Mouse (Mus musculus): ENCODE data around the gene Myo1d. TPM values are rescaled to one million over a fixed set of nuclear protein-coding genes. Genes with fewer than 3 reads are reported as not detected.

The Myo1d gene
- polyA plus RNA-seq, 1 experiment: 10.8 TPM

- H3K79me3 ChIP-seq (ENCODE audit: low read depth): no peaks in the 10 kb centered on the region
- no peaks in the 10 kb centered on the region for H3K79me2 ChIP-seq (ENCODE audit: control insufficient read depth, insufficient read depth)
- H3K36me3 ChIP-seq (ENCODE audit: control insufficient read depth, insufficient read depth): no peaks in the 10 kb centered on the region
- no peaks in the 10 kb centered on the region for H3K27me3 ChIP-seq (ENCODE audit: control insufficient read depth, insufficient read depth, insufficient read length)
- H3ac ChIP-seq (ENCODE audit: control insufficient read depth, insufficient read length, low read depth): no peak overlapping the region
- no peak overlapping the region for H3K4me3 ChIP-seq (ENCODE audit: insufficient read depth, poor library complexity, severe bottlenecking)
- TF ChIP-seq MAX (IDR thresholded peaks at IDR 0.05) (peak; percentile 45), MYOG (IDR thresholded peaks at IDR 0.05; ENCODE audit: control insufficient read depth, extremely low read depth, insufficient read length) (no peak), CTCF (IDR thresholded peaks at IDR 0.05; ENCODE audit: control insufficient read depth, insufficient read depth, insufficient read length) (no peak), FOSL1 (IDR thresholded peaks at IDR 0.05; ENCODE audit: insufficient read depth, low read length, poor library complexity, severe bottlenecking) (no peak), CEBPB (IDR thresholded peaks at IDR 0.05; ENCODE audit: low read depth) (peak; percentile 26), USF1 (IDR thresholded peaks at IDR 0.05; ENCODE audit: low read depth) (no peak), MYOD1 (IDR thresholded peaks at IDR 0.05; ENCODE audit: control insufficient read depth, insufficient read length, low read depth) (peak; percentile 3)
Observed at GRCm38 (mm10) chr11:80496640-80497039, 283.2 kb downstream of the Myo1d start.

DNA sequence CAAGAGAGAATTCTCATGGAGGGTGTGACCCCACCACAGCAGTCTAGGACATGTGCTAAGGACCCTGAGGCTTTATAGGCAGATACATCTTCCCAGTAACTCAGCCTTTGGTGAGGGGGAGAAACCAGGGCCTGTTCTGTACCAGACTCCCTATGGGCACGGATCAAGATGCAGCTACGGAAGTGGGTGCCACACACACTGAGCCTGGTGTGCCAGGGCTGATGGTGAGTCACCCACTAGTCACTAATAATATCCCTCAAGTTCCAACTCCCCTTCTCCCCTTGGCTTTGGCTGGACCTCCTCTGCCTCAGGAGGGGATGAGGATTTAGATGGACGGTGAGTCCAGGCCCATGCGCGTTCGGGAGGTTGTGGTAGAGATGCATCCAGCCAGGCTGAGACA is 283.9 kb downstream of the Myo1d start:
- H3K36me3 ChIP-seq (ENCODE audit: control insufficient read depth, insufficient read depth): no peaks in the 10 kb centered on the region
- H3K79me2 ChIP-seq (ENCODE audit: control insufficient read depth, insufficient read depth): no peaks in the 10 kb centered on the region
- H3K4me3 ChIP-seq (ENCODE audit: insufficient read depth, poor library complexity, severe bottlenecking): no peak overlapping the region
- peak; percentile 94 for TF ChIP-seq FOSL1 (IDR thresholded peaks at IDR 0.05; ENCODE audit: insufficient read depth, low read length, poor library complexity, severe bottlenecking)
- peak; percentile 45 for TF ChIP-seq MYOD1 (IDR thresholded peaks at IDR 0.05; ENCODE audit: control insufficient read depth, insufficient read length, low read depth)
- TF ChIP-seq USF1 (IDR thresholded peaks at IDR 0.05; ENCODE audit: low read depth): no peak
- no peak for TF ChIP-seq MYOG (IDR thresholded peaks at IDR 0.05; ENCODE audit: control insufficient read depth, extremely low read depth, insufficient read length)
- no peak for TF ChIP-seq CTCF (IDR thresholded peaks at IDR 0.05; ENCODE audit: control insufficient read depth, insufficient read depth, insufficient read length)
- no peak for TF ChIP-seq CEBPB (IDR thresholded peaks at IDR 0.05; ENCODE audit: low read depth)
- TF ChIP-seq MAX (IDR thresholded peaks at IDR 0.05): peak; percentile 67
- no peaks in the 10 kb centered on the region for H3K27me3 ChIP-seq (ENCODE audit: control insufficient read depth, insufficient read depth, insufficient read length)
- no peaks in the 10 kb centered on the region for H3K79me3 ChIP-seq (ENCODE audit: low read depth)
- H3ac ChIP-seq (ENCODE audit: control insufficient read depth, insufficient read length, low read depth): no peak overlapping the region

DNA sequence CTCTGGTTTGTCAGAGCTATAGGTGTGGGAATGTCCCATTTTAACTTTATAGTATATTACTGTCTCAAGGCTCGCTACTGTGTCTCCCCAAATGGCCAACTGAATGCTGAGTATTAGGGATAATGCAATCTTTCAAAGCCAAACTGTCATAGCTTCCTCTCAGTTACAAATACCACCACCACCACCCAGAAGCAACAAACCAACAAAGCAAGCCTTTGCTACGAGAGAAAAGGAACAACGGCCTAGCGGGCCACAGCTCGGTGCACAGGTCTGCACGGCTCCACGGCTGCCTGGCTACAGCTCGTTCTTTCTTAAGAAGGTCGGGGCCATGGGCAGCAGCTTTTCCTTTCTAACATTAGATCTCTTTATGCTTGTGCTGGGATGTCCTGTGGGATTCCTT is 285.0 kb downstream of the Myo1d start:
- H3K79me2 ChIP-seq (ENCODE audit: control insufficient read depth, insufficient read depth): no peaks in the 10 kb centered on the region
- no peaks in the 10 kb centered on the region for H3K27me3 ChIP-seq (ENCODE audit: control insufficient read depth, insufficient read depth, insufficient read length)
- H3ac ChIP-seq (ENCODE audit: control insufficient read depth, insufficient read length, low read depth): no peak overlapping the region
- no peak for TF ChIP-seq MYOG (IDR thresholded peaks at IDR 0.05; ENCODE audit: control insufficient read depth, extremely low read depth, insufficient read length)
- TF ChIP-seq MYOD1 (IDR thresholded peaks at IDR 0.05; ENCODE audit: control insufficient read depth, insufficient read length, low read depth): no peak
- no peak for TF ChIP-seq USF1 (IDR thresholded peaks at IDR 0.05; ENCODE audit: low read depth)
- TF ChIP-seq CTCF (IDR thresholded peaks at IDR 0.05; ENCODE audit: control insufficient read depth, insufficient read depth, insufficient read length): no peak
- TF ChIP-seq CEBPB (IDR thresholded peaks at IDR 0.05; ENCODE audit: low read depth): no peak
- TF ChIP-seq MAX (IDR thresholded peaks at IDR 0.05): no peak
- TF ChIP-seq FOSL1 (IDR thresholded peaks at IDR 0.05; ENCODE audit: insufficient read depth, low read length, poor library complexity, severe bottlenecking): no peak
- H3K79me3 ChIP-seq (ENCODE audit: low read depth): no peaks in the 10 kb centered on the region
- no peak overlapping the region for H3K4me3 ChIP-seq (ENCODE audit: insufficient read depth, poor library complexity, severe bottlenecking)
- no peaks in the 10 kb centered on the region for H3K36me3 ChIP-seq (ENCODE audit: control insufficient read depth, insufficient read depth)

- Histone ChIP-seq H3K79me3 (ENCODE audit: low read depth) (no peaks in the 10 kb centered on the region), H3ac (ENCODE audit: control insufficient read depth, insufficient read length, low read depth) (no peak overlapping the region), H3K79me2 (ENCODE audit: control insufficient read depth, insufficient read depth) (no peaks in the 10 kb centered on the region), H3K27me3 (ENCODE audit: control insufficient read depth, insufficient read depth, insufficient read length) (no peaks in the 10 kb centered on the region), H3K4me3 (ENCODE audit: insufficient read depth, poor library complexity, severe bottlenecking) (no peak overlapping the region), H3K36me3 (ENCODE audit: control insufficient read depth, insufficient read depth) (no peaks in the 10 kb centered on the region)
- TF ChIP-seq MYOG (IDR thresholded peaks at IDR 0.05; ENCODE audit: control insufficient read depth, extremely low read depth, insufficient read length) (no peak), FOSL1 (IDR thresholded peaks at IDR 0.05; ENCODE audit: insufficient read depth, low read length, poor library complexity, severe bottlenecking) (no peak), CEBPB (IDR thresholded peaks at IDR 0.05; ENCODE audit: low read depth) (no peak), USF1 (IDR thresholded peaks at IDR 0.05; ENCODE audit: low read depth) (no peak), MAX (IDR thresholded peaks at IDR 0.05) (no peak), CTCF (IDR thresholded peaks at IDR 0.05; ENCODE audit: control insufficient read depth, insufficient read depth, insufficient read length) (no peak), MYOD1 (IDR thresholded peaks at IDR 0.05; ENCODE audit: control insufficient read depth, insufficient read length, low read depth) (no peak)
Observed at GRCm38 (mm10) chr11:80493186-80493585, 286.6 kb downstream of the Myo1d start.

- no peak for TF ChIP-seq MYOG (IDR thresholded peaks at IDR 0.05; ENCODE audit: control insufficient read depth, extremely low read depth, insufficient read length)
- TF ChIP-seq USF1 (IDR thresholded peaks at IDR 0.05; ENCODE audit: low read depth): no peak
- Histone ChIP-seq H3K4me3 (ENCODE audit: insufficient read depth, poor library complexity, severe bottlenecking) (no peak overlapping the region), H3K79me3 (ENCODE audit: low read depth) (no peaks in the 10 kb centered on the region), H3K36me3 (ENCODE audit: control insufficient read depth, insufficient read depth) (no peaks in the 10 kb centered on the region), H3K79me2 (ENCODE audit: control insufficient read depth, insufficient read depth) (no peaks in the 10 kb centered on the region), H3ac (ENCODE audit: control insufficient read depth, insufficient read length, low read depth) (no peak overlapping the region), H3K27me3 (ENCODE audit: control insufficient read depth, insufficient read depth, insufficient read length) (no peaks in the 10 kb centered on the region)
Observed at GRCm38 (mm10) chr11:80490831-80491230, 289.0 kb downstream of the Myo1d start.

- H3K79me3 ChIP-seq (ENCODE audit: low read depth): no peaks in the 10 kb centered on the region
- no peaks in the 10 kb centered on the region for H3K27me3 ChIP-seq (ENCODE audit: control insufficient read depth, insufficient read depth, insufficient read length)
- TF ChIP-seq CTCF (IDR thresholded peaks at IDR 0.05; ENCODE audit: control insufficient read depth, insufficient read depth, insufficient read length) (no peak), USF1 (IDR thresholded peaks at IDR 0.05; ENCODE audit: low read depth) (no peak), MYOG (IDR thresholded peaks at IDR 0.05; ENCODE audit: control insufficient read depth, extremely low read depth, insufficient read length) (no peak), CEBPB (IDR thresholded peaks at IDR 0.05; ENCODE audit: low read depth) (peak; percentile 85)
- no peak overlapping the region for H3K4me3 ChIP-seq (ENCODE audit: insufficient read depth, poor library complexity, severe bottlenecking)
- no peaks in the 10 kb centered on the region for H3K79me2 ChIP-seq (ENCODE audit: control insufficient read depth, insufficient read depth)
- H3K36me3 ChIP-seq (ENCODE audit: control insufficient read depth, insufficient read depth): no peaks in the 10 kb centered on the region
- H3ac ChIP-seq (ENCODE audit: control insufficient read depth, insufficient read length, low read depth): peak overlapping the region; percentile 33
Observed at GRCm38 (mm10) chr11:80489882-80490196, 290.0 kb downstream of the Myo1d start.

Data from C2C12 (cell line).